Mouse (Mus musculus) G1E (cell line): ENCODE measurements around the gene Sec61a2.

ENCODE experiments used
- CTCF ChIP-seq: IDR thresholded peaks from 2 replicates; pipeline ENCODE4 v1.5.1; 2012; ENCODE audit warnings: low read depth, low read length, inconsistent platforms, mixed read lengths
- GATA1 ChIP-seq: IDR thresholded peaks from 2 replicates; pipeline ENCODE4 v1.6.1; 2012; ENCODE audit warnings: borderline replicate concordance, low read length, inconsistent platforms, mixed read lengths
- GATA2 ChIP-seq: IDR thresholded peaks from 2 replicates; pipeline ENCODE4 v1.6.1; 2012; ENCODE audit warnings: low read depth, low read length, inconsistent platforms, borderline replicate concordance
- POLR2AphosphoS5 ChIP-seq: IDR thresholded peaks from 2 replicates; pipeline ENCODE4 v1.6.1; 2012; ENCODE audit warnings: low read depth, low read length, inconsistent platforms; ENCODE audit not compliant: insufficient replicate concordance

DNA sequence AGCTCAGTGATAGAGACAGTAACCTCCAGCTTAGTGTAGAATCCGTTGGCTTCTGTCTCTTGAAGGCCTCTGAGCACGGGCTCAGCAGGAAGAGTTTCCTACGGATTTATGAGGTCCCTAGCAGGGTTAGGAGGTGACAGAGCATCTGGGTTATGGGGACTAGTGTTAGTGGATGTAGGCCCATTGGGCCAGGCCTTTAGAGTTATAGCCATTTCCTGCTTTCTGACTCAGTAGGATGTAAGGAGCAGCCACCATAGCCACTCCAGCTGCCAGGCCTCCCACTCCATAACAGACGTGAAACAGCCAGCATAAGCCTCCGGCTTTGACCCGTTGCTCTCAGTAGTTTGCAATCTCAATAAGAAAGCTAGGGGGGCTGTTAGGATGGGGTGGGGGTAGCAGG is 40.8 kb upstream of the Sec61a2 start:
- no peak for TF ChIP-seq CTCF
- no peak for TF ChIP-seq GATA1
- no peak for TF ChIP-seq POLR2AphosphoS5
- TF ChIP-seq GATA2: no peak
